Mouse (Mus musculus) stomach, embryonic 15.5 days (tissue): ENCODE measurements around the gene Mtmr12. TPM values are rescaled to one million over a fixed set of nuclear protein-coding genes. Genes with fewer than 3 reads are reported as not detected.
A peak's percentile ranks its signal among the peaks of the same experiment; 100 is the strongest.

Experiments
- ATAC-seq: fragments of 200-750 bp; cut with Nextera tagmentation; 2 replicates; pipeline ENCODE4 v1.8.0; 2017; ENCODE audit warnings: low read depth, moderate number of reproducible peaks, moderate TSS enrichment; ENCODE audit not compliant: insufficient read depth, low FRiP score
- H3K27ac ChIP-seq: fragments of 300-500 bp; sonication (generic); 2 replicates; pipeline ENCODE4 v1.5.1; 2015; ENCODE audit warnings: mild to moderate bottlenecking, inconsistent platforms
- H3K27me3 ChIP-seq: fragments of 300-500 bp; sonication (generic); replicated peaks from 2 replicates; pipeline ENCODE4 v1.6.1; 2015; ENCODE audit warnings: inconsistent platforms
- H3K36me3 ChIP-seq: fragments of 300-500 bp; sonication (generic); 2 replicates; pipeline ENCODE4 v1.6.1; 2015; ENCODE audit warnings: inconsistent platforms
- H3K4me1 ChIP-seq: fragments of 300-500 bp; sonication (generic); 2 replicates; pipeline ENCODE4 v1.6.1; 2015; ENCODE audit warnings: inconsistent platforms
- H3K4me2 ChIP-seq: fragments of 300-500 bp; sonication (generic); 2 replicates; pipeline ENCODE4 v1.6.1; 2015; ENCODE audit warnings: mild to moderate bottlenecking, inconsistent platforms
- H3K4me3 ChIP-seq: fragments of 300-500 bp; sonication (generic); replicated peaks from 2 replicates; pipeline ENCODE4 v1.5.1; 2015; ENCODE audit warnings: inconsistent platforms
- H3K9ac ChIP-seq: fragments of 300-500 bp; sonication (generic); 2 replicates; pipeline ENCODE4 v1.6.1; 2015; ENCODE audit warnings: inconsistent platforms
- H3K9me3 ChIP-seq: fragments of 300-500 bp; sonication (generic); 2 replicates; pipeline ENCODE4 v1.6.1; 2016; ENCODE audit warnings: inconsistent platforms
- WGBS: fragments of 180-500 bp; shearing (Covaris S2); methylation state at CpG from one replicate; pipeline ENCODE4 v1.1.7; 2015; 5-methylcytosine and 5-hydroxymethylcytosine counted together
- polyA plus RNA-seq: library from polyadenylated mRNA; unstranded; fragments of >200 nt; fragmentation: Nextera tagmentation; extraction: Ambion mirVana; gene quantifications from 2 replicates; pipeline ENCODE4 v1.2.1, GENCODE M21; 2015

The Mtmr12 gene
- polyA plus RNA-seq, 1 experiment from 2014 or later, result 14.9 TPM

GRCm38 (mm10) chr15:12227355-12227754 lies 22.5 kb downstream of the Mtmr12 start:
- H3K4me3 ChIP-seq, result no peak overlapping the region
- peaks cover 21% of the 10 kb centered on the region; the same call in 1 of the 2 replicates for H3K4me1 ChIP-seq
- no peaks in the 10 kb centered on the region for H3K27me3 ChIP-seq
- H3K4me2 ChIP-seq, result no peak overlapping the region
- no peak overlapping the region for H3K27ac ChIP-seq
- H3K36me3 ChIP-seq, result no peaks in the 10 kb centered on the region
- no peak for ATAC-seq
- no peak overlapping the region for H3K9ac ChIP-seq
- WGBS, result 75% methylated on average over 4 of the region's 4 CpGs
- H3K9me3 ChIP-seq, result no peaks in the 10 kb centered on the region

DNA sequence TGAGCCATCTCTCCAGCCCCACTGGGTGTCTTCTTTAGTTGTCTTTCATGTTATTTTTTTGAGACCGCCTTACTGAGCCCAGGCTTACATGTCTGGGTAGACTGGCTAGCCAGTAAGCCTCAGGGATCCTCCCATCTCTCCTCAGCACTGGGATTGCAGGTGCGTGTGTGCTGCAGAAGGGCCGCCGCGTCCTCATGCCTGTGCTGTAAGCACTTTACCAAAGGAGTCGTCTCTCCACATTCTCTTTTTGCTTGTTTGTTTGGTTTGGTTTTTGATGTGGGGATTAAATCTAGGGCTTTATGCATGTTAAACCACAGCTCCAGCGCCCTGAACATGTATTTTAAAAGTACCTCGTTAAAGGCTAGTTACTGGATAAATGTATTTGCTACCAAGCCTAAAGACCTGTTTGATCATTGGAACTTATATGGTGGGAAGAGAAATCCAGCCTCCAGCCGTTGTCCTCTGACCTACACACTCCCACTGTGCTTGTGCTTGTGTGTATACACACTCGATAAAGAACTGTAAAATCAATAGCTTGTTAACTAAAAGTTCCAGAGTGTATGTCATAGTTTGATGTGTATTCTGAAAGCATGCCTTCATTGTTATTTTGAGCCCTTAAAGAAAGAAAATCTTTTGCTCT lies 24.9 kb downstream of the Mtmr12 start:
- 62% methylated on average over 10 of the region's 10 CpGs for WGBS
- H3K36me3 ChIP-seq, result peaks cover 5% of the 10 kb centered on the region; the same call in 1 of the 2 replicates
- no peaks in the 10 kb centered on the region for H3K27me3 ChIP-seq
- ATAC-seq, result no peak; the same call in 1 of the 2 replicates
- H3K9me3 ChIP-seq, result no peaks in the 10 kb centered on the region
- H3K4me2 ChIP-seq, result no peak overlapping the region
- no peak overlapping the region for H3K4me3 ChIP-seq
- peaks cover 24% of the 10 kb centered on the region; the same call in 1 of the 2 replicates for H3K4me1 ChIP-seq
- peak overlapping the region; percentile 46; the same call in 1 of the 2 replicates for H3K27ac ChIP-seq
- H3K9ac ChIP-seq, result no peak overlapping the region

DNA sequence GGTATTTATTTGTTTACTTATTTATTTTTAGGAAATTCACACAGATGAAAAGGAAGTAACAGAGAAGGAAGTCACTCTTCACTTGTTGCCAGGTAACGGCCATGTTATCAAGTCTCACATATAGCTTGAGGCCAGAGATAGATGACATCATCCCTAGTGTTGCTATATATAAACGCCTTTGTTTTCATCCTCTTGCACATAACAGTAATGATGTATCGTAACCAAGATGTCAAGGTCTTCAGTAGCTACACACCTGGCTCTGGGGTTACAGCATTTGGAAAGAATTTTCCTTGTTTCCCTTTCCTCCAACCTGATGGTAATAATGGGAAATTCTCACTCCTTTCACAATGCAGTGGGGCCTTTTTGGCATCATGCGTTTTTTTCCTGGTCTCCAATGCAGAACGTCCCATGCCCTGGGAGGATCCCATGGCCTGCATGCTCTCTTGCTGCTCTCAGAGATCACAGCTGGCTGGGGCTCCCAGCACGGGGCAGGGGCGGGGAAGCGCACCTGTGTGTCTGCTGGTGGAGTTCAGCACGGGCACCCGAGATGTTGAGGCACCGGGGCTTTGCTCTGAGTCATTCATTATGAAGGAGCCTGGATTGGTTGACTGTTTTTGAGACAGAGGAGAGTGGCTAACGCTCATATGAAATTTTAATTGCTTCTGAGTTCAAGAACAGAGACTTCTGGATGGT lies 25.6 kb downstream of the Mtmr12 start:
- H3K4me1 ChIP-seq, result peaks cover 22% of the 10 kb centered on the region; the same call in 1 of the 2 replicates
- peaks cover 5% of the 10 kb centered on the region; the same call in 1 of the 2 replicates for H3K36me3 ChIP-seq
- H3K27ac ChIP-seq, result peak overlapping the region; percentile 82
- 37% methylated on average over 12 of the region's 12 CpGs for WGBS
- no peak overlapping the region for H3K4me3 ChIP-seq
- ATAC-seq, result peak; percentile 33; the same call in 1 of the 2 replicates
- H3K9ac ChIP-seq, result no peak overlapping the region
- H3K9me3 ChIP-seq, result no peaks in the 10 kb centered on the region
- no peaks in the 10 kb centered on the region for H3K27me3 ChIP-seq
- H3K4me2 ChIP-seq, result no peak overlapping the region

- Histone ChIP-seq H3K9ac (no peak overlapping the region), H3K9me3 (no peaks in the 10 kb centered on the region), H3K36me3 (peaks cover 10% of the 10 kb centered on the region), H3K4me3 (no peak overlapping the region), H3K27me3 (no peaks in the 10 kb centered on the region), H3K4me2 (no peak overlapping the region), H3K4me1 (peaks cover 20% of the 10 kb centered on the region; the same call in 1 of the 2 replicates), H3K27ac (peak overlapping the region; percentile 74; the same call in 1 of the 2 replicates)
- ATAC-seq, result no peak
- WGBS, result 69% methylated on average over 6 of the region's 6 CpGs
These were observed 26.6 kb downstream of the Mtmr12 start for GRCm38 (mm10) chr15:12231462-12231861.

- no peaks in the 10 kb centered on the region for H3K9me3 ChIP-seq
- no peak overlapping the region for H3K4me3 ChIP-seq
- peak; percentile 71 for ATAC-seq
- H3K36me3 ChIP-seq, result peaks cover 10% of the 10 kb centered on the region
- H3K9ac ChIP-seq, result no peak overlapping the region
- H3K4me1 ChIP-seq, result peaks cover 20% of the 10 kb centered on the region; the same call in 1 of the 2 replicates
- H3K4me2 ChIP-seq, result peak overlapping the region; percentile 13; the same call in 1 of the 2 replicates
- H3K27me3 ChIP-seq, result no peaks in the 10 kb centered on the region
- 42% methylated on average over 11 of the region's 11 CpGs for WGBS
- H3K27ac ChIP-seq, result peak overlapping the region; percentile 74
These were observed 27.6 kb downstream of the Mtmr12 start for GRCm38 (mm10) chr15:12232429-12232828.

DNA sequence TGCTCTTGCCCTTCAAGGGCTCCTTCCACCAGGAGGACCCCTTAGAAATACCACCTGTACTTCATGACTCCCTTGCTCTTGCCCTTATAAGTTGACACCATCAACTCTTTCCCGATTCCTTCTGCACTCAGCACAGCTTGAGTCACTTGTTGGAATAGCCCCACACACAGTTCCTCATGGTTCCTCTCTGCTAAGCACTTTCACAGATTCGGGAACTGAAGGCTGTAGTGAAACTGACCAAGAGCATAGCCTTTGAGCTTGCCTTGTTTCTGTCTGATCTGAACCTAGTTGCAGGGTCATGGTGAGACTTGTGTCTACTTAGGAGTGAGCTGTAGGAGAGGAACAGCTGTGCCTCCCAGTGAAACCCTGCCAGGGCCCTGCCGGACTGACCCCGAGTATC lies 28.2 kb downstream of the Mtmr12 start:
- Histone ChIP-seq H3K27ac (peak overlapping the region; percentile 74), H3K36me3 (peaks cover 15% of the 10 kb centered on the region), H3K4me2 (no peak overlapping the region), H3K9me3 (no peaks in the 10 kb centered on the region), H3K9ac (no peak overlapping the region), H3K4me3 (no peak overlapping the region), H3K4me1 (peaks cover 20% of the 10 kb centered on the region; the same call in 1 of the 2 replicates), H3K27me3 (no peaks in the 10 kb centered on the region)
- ATAC-seq, result no peak
- WGBS, result 76% methylated on average over 4 of the region's 4 CpGs

GRCm38 (mm10) chr15:12235559-12235958 lies 30.7 kb downstream of the Mtmr12 start:
- H3K9me3 ChIP-seq, result no peaks in the 10 kb centered on the region
- H3K9ac ChIP-seq, result no peak overlapping the region
- H3K36me3 ChIP-seq, result peaks cover 25% of the 10 kb centered on the region
- WGBS, result 30% methylated on average over 1 of the region's 1 CpGs
- H3K27ac ChIP-seq, result no peak overlapping the region
- no peaks in the 10 kb centered on the region for H3K27me3 ChIP-seq
- H3K4me2 ChIP-seq, result no peak overlapping the region
- H3K4me1 ChIP-seq, result peaks cover 13% of the 10 kb centered on the region; the same call in 1 of the 2 replicates
- H3K4me3 ChIP-seq, result no peak overlapping the region
- no peak for ATAC-seq

- no peak for ATAC-seq
- Histone ChIP-seq H3K9me3 (no peaks in the 10 kb centered on the region), H3K27ac (no peak overlapping the region), H3K36me3 (peaks cover 25% of the 10 kb centered on the region), H3K4me1 (peaks cover 12% of the 10 kb centered on the region; the same call in 1 of the 2 replicates), H3K4me3 (no peak overlapping the region), H3K4me2 (no peak overlapping the region), H3K27me3 (no peaks in the 10 kb centered on the region), H3K9ac (no peak overlapping the region)
- WGBS, result 86% methylated on average over 4 of the region's 4 CpGs
These were observed 31.2 kb downstream of the Mtmr12 start for GRCm38 (mm10) chr15:12235983-12236382.

- Histone ChIP-seq H3K27ac (no peak overlapping the region), H3K36me3 (peaks cover 25% of the 10 kb centered on the region), H3K9me3 (no peaks in the 10 kb centered on the region), H3K4me1 (peaks cover 10% of the 10 kb centered on the region; the same call in 1 of the 2 replicates), H3K4me3 (no peak overlapping the region), H3K27me3 (no peaks in the 10 kb centered on the region), H3K9ac (no peak overlapping the region), H3K4me2 (no peak overlapping the region)
- no peak for ATAC-seq
- 80% methylated on average over 2 of the region's 2 CpGs for WGBS
These were observed 32.1 kb downstream of the Mtmr12 start for GRCm38 (mm10) chr15:12236961-12237360.

DNA sequence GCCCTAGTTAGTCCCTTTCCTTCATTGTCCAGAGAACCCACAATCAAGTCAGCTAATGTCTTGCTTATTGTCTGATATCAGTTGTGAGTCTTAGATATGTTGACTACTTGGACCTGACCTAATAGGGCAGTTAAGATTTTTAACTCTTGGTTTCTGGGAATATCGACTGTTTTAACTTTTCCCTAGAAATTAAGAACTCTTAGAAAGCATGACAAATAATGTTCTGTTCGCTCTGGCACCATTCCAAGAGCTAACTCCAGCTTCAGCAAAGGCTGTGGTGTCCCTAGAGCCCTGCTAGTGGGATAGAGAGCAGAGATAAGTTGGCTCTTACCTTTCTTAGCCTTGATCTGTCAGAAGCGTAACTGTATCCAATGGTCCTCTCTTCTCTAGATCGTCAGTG lies 32.7 kb downstream of the Mtmr12 start:
- Histone ChIP-seq H3K27ac (no peak overlapping the region), H3K9ac (no peak overlapping the region), H3K4me3 (no peak overlapping the region), H3K36me3 (peaks cover 25% of the 10 kb centered on the region), H3K27me3 (no peaks in the 10 kb centered on the region), H3K4me2 (no peak overlapping the region), H3K4me1 (peaks cover 4% of the 10 kb centered on the region; the same call in 1 of the 2 replicates), H3K9me3 (no peaks in the 10 kb centered on the region)
- ATAC-seq, result no peak
- WGBS, result 63% methylated on average over 4 of the region's 4 CpGs

- Histone ChIP-seq H3K4me2 (no peak overlapping the region), H3K27ac (no peak overlapping the region), H3K4me1 (no peaks in the 10 kb centered on the region), H3K36me3 (peaks cover 25% of the 10 kb centered on the region), H3K9ac (no peak overlapping the region), H3K9me3 (no peaks in the 10 kb centered on the region), H3K27me3 (no peaks in the 10 kb centered on the region), H3K4me3 (no peak overlapping the region)
- WGBS, result 83% methylated on average over 6 of the region's 6 CpGs
- no peak for ATAC-seq
These were observed 33.5 kb downstream of the Mtmr12 start for GRCm38 (mm10) chr15:12238337-12238736.

- H3K9ac ChIP-seq, result no peak overlapping the region
- WGBS, result 90% methylated on average over 3 of the region's 3 CpGs
- no peak overlapping the region for H3K27ac ChIP-seq
- no peaks in the 10 kb centered on the region for H3K9me3 ChIP-seq
- no peak overlapping the region for H3K4me2 ChIP-seq
- H3K4me3 ChIP-seq, result no peak overlapping the region
- no peak for ATAC-seq
- no peaks in the 10 kb centered on the region for H3K27me3 ChIP-seq
- H3K36me3 ChIP-seq, result peaks cover 23% of the 10 kb centered on the region
- no peaks in the 10 kb centered on the region for H3K4me1 ChIP-seq
These were observed 36.0 kb downstream of the Mtmr12 start for GRCm38 (mm10) chr15:12240705-12241328.
